Mouse (Mus musculus) cerebellum, adult 18-20 months (tissue): ENCODE measurements around the gene Cdc14a.
"Not testable (repeated sequence)": the region's sequence is repeated elsewhere in the genome, so short reads cannot be mapped to it uniquely, and the experiment has no call there.

ENCODE experiments used
- DNase-seq, 2 experiments: peaks; one replicate each; pipeline ENCODE4 v3.0.0; 2021

Cdc14a gene

GRCm38 (mm10) chr3:116366125-116366524 is 57.7 kb downstream of the Cdc14a start:
- DNase-seq, result no peak

GRCm38 (mm10) chr3:116361906-116362305 is 61.9 kb downstream of the Cdc14a start:
- no peak for DNase-seq

- DNase-seq, result no peak
Observed at GRCm38 (mm10) chr3:116361101-116361500, 62.7 kb downstream of the Cdc14a start.

GRCm38 (mm10) chr3:116357866-116358265 is 66.0 kb downstream of the Cdc14a start:
- DNase-seq, result no peak

GRCm38 (mm10) chr3:116357180-116357579 is 66.7 kb downstream of the Cdc14a start:
- no peak for DNase-seq

GRCm38 (mm10) chr3:116355026-116355788 is 68.6 kb downstream of the Cdc14a start:
- DNase-seq, result no peak

GRCm38 (mm10) chr3:116352486-116352885 is 71.3 kb downstream of the Cdc14a start:
- no peak for DNase-seq

GRCm38 (mm10) chr3:116350389-116350967 is 73.4 kb downstream of the Cdc14a start:
- no peak for DNase-seq

- not testable (repeated sequence) for DNase-seq
Observed at GRCm38 (mm10) chr3:116347571-116347970, 76.3 kb downstream of the Cdc14a start.

- DNase-seq, result no peak
Observed at GRCm38 (mm10) chr3:116345245-116345644, 78.6 kb downstream of the Cdc14a start.

GRCm38 (mm10) chr3:116342251-116342650 is 81.6 kb downstream of the Cdc14a start:
- DNase-seq, result no peak

- DNase-seq, result peak; percentile 36 to 52
Observed at GRCm38 (mm10) chr3:116340950-116341624, 82.7 kb downstream of the Cdc14a start.

GRCm38 (mm10) chr3:116340281-116340680 is 83.6 kb downstream of the Cdc14a start:
- no peak for DNase-seq

- no peak for DNase-seq
Observed at GRCm38 (mm10) chr3:116338616-116339015, 85.2 kb downstream of the Cdc14a start.

GRCm38 (mm10) chr3:116337840-116338239 is 86.0 kb downstream of the Cdc14a start:
- DNase-seq, result no peak

- no peak for DNase-seq
Observed at GRCm38 (mm10) chr3:116335036-116335435, 88.8 kb downstream of the Cdc14a start.

GRCm38 (mm10) chr3:116333711-116334110 is 90.1 kb downstream of the Cdc14a start:
- no peak for DNase-seq

- DNase-seq, result peak in 1 of 2 experiments; percentile 25
Observed at GRCm38 (mm10) chr3:116333229-116333628, 90.6 kb downstream of the Cdc14a start.

GRCm38 (mm10) chr3:116331811-116332464 is 91.9 kb downstream of the Cdc14a start:
- peak; percentile 60 to 64 for DNase-seq

GRCm38 (mm10) chr3:116329976-116330375 is 93.9 kb downstream of the Cdc14a start:
- no peak for DNase-seq

- no peak for DNase-seq
Observed at GRCm38 (mm10) chr3:116329023-116329762, 94.6 kb downstream of the Cdc14a start.

GRCm38 (mm10) chr3:116327616-116328004 is 96.2 kb downstream of the Cdc14a start:
- DNase-seq, result no peak
